Mouse (Mus musculus): Measurements from ENCODE around the gene Arhgap30. TPM values are rescaled to one million over a fixed set of nuclear protein-coding genes. Genes with fewer than 3 reads are reported as not detected.

Gene Arhgap30
- total RNA-seq, 2 experiments from 2014 or later, result 1.7 to 2.3 TPM

DNA sequence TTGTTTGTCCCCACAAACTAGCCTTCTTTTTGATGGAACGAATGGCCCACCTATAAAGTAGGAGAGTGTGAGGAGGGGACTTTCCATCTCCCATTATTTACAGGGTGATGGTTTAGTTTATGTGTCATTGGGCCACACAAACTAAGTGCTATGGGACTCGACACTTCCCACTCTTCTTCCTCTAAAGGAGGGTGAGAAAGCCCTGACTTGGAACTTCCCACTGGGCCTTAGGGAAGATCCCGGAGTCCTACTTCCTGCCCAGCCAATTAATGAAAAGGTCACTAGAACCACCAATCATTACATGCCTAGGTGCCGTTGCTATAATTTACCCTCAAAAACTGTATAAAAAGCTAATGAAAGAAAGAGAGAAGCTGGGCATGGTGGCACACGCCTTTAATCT, 43.4 kb downstream of the Arhgap30 start:
- no peak for DNase-seq

DNA sequence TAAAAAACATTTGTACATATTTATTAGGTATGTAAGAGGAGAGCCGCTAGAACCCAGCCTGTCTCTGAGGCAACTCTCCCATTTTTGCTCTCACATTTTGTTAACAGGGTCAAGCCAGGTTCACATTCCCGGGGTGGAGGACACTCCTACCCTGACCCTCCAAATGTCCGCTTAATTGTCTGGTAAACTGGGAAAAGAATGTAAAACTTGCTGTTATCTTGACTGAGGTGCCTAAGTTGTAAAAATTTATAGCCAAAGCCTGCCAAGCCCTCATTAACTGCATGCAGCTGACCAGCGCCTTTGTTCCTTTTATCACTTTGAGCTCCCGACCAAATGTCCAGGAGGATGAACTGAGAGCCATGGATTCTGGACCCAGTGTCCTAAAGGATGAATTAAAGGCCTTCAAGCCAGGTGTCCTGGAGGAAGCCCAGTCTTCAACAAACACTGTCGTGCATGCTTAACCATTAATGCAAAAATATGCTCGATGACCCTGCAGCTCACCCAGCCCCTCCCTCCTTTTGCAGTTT, 46.6 kb downstream of the Arhgap30 start:
- no peak for DNase-seq

GRCm38 (mm10) chr1:171435974-171436373, 47.2 kb downstream of the Arhgap30 start:
- DNase-seq, result no peak

GRCm38 (mm10) chr1:171437264-171438013, 48.7 kb downstream of the Arhgap30 start, which contains the start of gene F11r:
Gene F11r, plus strand, starts transcription at chr1:171437535.
- DNase-seq, result peak; percentile 57

DNA sequence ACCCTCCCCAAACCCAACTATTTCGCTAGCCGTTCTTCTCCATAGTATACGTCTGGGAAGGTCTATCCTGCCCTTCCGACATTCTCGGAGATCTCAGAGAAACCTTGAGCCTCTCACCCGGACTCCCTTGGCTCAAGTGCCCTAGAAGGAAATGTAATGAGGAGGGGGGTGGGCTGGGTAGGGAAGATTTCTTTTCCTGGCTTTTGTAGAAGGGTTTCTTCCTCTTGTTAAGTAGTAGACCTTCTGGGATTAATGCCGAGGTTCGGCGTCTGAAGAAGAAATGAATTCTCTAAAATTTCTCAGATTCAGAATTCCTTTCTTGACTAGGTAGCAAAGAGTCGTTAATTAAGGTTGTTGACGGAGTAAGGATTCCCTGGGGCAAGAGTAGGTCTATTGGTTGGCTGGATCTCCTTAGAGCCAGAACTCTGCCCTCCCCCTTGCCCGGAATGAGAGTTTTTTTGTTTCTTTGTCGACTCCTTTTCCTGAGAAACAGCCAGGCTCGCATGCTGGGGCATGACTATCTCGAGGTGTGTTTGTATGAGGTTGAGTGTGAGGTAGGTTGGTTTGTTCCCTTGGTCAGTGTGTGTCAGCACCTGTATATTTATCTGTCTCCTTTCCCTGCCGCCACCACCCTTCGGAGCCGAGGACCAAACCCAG, 49.4 kb downstream of the Arhgap30 start:
- no peak for DNase-seq

- no peak for DNase-seq
Measured at GRCm38 (mm10) chr1:171439072-171439471, 50.3 kb downstream of the Arhgap30 start.

- DNase-seq, result peak; percentile 31
Measured at GRCm38 (mm10) chr1:171440025-171440725, 51.4 kb downstream of the Arhgap30 start.

GRCm38 (mm10) chr1:171441466-171442412, 53.0 kb downstream of the Arhgap30 start:
- no peak for DNase-seq

- no peak for DNase-seq
Measured at GRCm38 (mm10) chr1:171442413-171442760, 53.6 kb downstream of the Arhgap30 start.

GRCm38 (mm10) chr1:171445050-171445449, 56.3 kb downstream of the Arhgap30 start:
- no peak for DNase-seq

GRCm38 (mm10) chr1:171446854-171447253, 58.1 kb downstream of the Arhgap30 start:
- DNase-seq, result no peak

DNA sequence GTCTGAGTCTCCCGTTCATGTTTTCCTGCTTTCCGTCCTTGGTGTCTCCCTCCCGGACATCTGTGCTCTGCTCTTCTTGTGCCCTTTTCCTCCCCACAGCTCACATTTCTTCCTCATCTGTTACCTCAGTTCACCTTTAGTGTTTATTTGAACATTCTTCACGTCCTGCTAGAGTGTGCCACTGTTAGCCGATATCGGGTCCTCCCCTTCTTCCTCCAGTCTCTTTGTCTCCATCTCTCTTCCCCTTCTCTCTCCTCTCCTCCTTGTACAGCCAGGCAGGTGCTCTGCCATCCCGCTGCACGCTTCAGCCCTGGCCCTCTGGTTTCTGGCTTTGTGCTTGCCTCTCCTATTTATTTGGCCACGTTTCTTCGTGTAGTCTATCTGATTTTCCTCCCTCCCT, 58.9 kb downstream of the Arhgap30 start:
- DNase-seq, result no peak

- DNase-seq, result no peak
Measured at GRCm38 (mm10) chr1:171450062-171450461, 61.3 kb downstream of the Arhgap30 start.

DNA sequence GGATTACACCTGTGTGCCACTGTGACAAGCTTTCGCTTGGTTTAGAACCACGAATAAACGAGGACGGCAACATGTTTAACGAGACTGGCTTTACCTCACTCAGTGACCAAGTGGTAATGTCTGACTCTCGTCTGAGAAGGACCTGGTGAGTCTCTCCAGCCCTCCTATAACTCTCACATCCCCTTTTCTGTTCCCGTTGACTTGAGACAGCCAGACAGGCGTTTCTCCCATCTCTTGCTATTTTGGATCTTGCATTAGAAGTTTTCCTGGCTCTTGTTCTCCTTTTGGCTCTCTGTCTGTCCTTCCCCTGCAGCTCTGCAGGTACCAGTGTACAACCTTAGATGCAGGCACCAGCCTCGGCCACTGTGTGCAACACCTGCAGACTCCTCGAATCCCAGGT, 62.2 kb downstream of the Arhgap30 start:
- no peak for DNase-seq

- DNase-seq, result no peak
Measured at GRCm38 (mm10) chr1:171452522-171452921, 63.8 kb downstream of the Arhgap30 start.

DNA sequence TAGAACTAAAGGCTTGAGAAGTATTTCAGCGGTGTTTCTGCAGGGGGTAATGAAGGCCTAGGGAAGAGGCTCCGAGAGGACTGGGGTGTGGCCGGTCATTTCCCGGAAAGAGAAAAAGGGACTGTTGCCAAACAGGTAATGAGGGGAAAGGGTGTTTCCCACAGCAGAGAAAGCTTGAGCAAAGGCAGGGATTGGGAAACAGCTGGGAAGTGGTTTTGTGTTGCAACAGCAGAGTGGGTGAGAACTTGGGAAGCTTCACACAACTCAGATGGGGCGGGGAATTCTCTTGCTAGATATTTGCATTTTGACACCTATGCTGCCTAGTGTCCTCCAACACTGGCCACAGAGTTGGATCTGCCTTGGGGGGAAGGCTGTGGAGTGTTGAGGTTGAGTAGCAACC, 64.2 kb downstream of the Arhgap30 start:
- DNase-seq, result no peak

GRCm38 (mm10) chr1:171454926-171455325, 66.2 kb downstream of the Arhgap30 start:
- DNase-seq, result no peak

DNA sequence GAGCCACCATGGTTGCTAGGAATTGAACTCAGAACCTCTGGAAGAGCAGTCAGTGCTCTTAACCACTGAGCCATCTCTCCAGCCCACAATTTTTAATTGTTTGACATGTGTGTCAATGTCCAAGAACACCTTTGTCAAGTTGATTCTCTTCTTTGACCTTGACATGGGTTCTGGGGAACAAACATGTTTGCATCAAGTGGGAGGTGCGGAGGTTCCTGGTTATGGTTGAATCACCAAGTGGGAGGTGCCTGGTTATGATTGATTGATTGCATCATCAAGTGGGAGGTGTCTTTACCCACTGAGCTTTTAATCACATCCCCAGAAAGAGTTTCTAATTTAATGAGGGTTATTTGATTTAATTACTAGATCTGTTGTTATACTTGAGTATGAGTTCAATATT, 68.8 kb downstream of the Arhgap30 start:
- DNase-seq, result no peak

DNA sequence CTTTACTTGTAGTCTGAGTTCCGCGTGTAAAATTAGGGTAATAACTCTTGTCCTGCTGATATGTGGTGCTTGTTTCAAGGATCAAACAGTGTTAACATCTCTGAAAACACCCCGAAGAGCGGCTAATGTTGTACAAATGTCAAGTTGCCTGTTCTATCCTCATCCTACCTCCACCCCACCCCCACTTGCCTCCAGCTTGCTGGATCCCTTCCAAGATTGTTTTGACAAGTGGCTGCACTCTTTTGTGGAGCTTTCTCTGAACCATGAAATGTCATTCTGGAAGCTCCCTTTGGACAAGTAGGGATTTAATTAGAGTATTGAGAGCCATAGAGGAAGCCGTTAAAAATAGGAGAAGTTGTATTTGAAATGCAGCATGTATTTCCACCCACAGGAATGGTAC, 71.0 kb downstream of the Arhgap30 start:
- no peak for DNase-seq
